Mouse (Mus musculus): ENCODE measurements at regions not wholly inside any gene's neighbourhood (a gene's known extent, or its start where the extent isn't known, plus 50 kb on each side); places are given as distances from the start of the nearest gene placed in this dataset.

DNA sequence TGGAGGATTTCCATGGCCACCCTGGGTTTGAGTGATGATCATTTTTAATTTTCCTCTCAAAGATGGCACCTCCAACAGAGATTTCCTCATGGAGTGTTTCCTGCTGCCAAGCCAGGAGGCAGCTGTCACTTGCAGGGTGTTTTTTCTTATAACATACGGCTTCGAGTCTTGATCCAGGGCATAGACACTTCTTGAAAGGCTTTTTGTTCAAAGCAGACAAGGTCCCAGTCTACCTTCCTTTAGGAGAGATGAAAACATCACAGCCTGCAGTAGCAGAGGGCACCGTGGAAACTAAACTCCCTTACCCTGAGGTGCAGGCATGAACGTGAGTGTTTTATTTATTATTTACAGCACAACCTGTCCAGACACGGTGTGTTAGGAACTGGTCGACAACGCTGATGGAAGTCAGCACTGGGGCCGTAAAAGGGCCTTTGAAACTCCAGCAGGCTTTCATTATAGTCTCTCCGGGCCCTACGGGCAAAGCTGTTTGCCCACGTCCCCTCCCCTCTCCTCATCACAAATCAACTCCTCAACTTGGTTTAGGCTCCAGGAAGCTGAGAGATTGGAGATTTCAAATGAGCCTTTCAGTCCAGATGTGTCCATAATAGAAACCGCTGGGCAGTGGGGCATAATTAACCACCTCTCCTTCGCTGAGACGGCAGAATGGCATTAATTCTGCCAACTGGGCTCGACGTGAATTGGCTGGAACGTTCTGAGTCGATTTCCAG lies 57.2 kb upstream of the Tmem178 start:
- TF ChIP-seq POLR2AphosphoS2 (IDR thresholded peaks at IDR 0.05; ENCODE audit: insufficient read length, low read depth) (no peak), POLR2A (IDR thresholded peaks at IDR 0.05; ENCODE audit: insufficient read length, low read depth) (no peak), MYOD1 (IDR thresholded peaks at IDR 0.05; ENCODE audit: control insufficient read depth in 1 of 3, insufficient read length in 2 of 3, low read depth in 2 of 3) (no peak), MYOG (IDR thresholded peaks at IDR 0.05; ENCODE audit: control insufficient read depth in 1 of 3, insufficient read depth in 1 of 3, insufficient read length in 2 of 3, low read depth in 2 of 3) (no peak), MAX (IDR thresholded peaks at IDR 0.05; ENCODE audit: low read depth) (no peak)
